Mouse (Mus musculus): Measurements from ENCODE around the gene Olfr1110. TPM values are rescaled to one million over a fixed set of nuclear protein-coding genes. Genes with fewer than 3 reads are reported as not detected.
"Not testable (repeated sequence)": the region's sequence is repeated elsewhere in the genome, so short reads cannot be mapped to it uniquely, and the experiment has no call there.

Gene Olfr1110
- not detected in 2 replicates for polyA plus RNA-seq (2011; ENCODE audit: insufficient read depth, insufficient read length, low read depth, missing spikeins)

DNA sequence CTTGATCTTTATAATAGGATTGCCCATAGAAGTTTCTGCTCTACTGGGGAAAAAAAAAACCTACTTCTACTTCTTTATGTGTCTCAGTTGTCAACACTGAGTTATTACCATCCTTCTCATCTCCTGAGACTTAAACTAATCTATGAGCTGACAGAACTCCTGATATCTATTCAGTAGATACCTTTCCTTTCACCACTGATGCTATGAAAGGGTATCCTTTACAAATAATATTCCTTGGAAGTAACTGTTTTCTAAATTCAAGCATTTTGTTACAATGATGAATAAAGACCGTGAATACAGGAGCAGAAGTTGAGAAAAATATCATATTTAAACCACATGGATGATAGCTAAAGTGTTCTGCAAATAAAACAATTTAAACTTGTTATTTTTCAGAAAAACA, at the start of gene Olfr1110:
TSS of gene Olfr1110 (minus strand) at position 101 of the 400 bp plus-strand sequence.
- Histone ChIP-seq H3K9ac (ENCODE audit: low read depth, poor library complexity, severe bottlenecking) (no peak within 1 kb of the TSS), H3K36me3 (ENCODE audit: control insufficient read depth, insufficient read depth, low read length, poor library complexity, severe bottlenecking) (no peaks in the 10 kb centered on the region), H3K4me3 (ENCODE audit: low read depth, low read length) (no peak within 1 kb of the TSS), H3K27ac (ENCODE audit: insufficient read depth, low read length) (no peak within 1 kb of the TSS), H3K9me3 (replicated peaks; ENCODE audit: control insufficient read depth, insufficient read depth, low read length, poor library complexity, severe bottlenecking) (no peaks in the 10 kb centered on the region), H3K27me3 (ENCODE audit: control insufficient read depth, insufficient read depth, low read length, poor library complexity, severe bottlenecking) (no peaks in the 10 kb centered on the region), H3K4me1 (ENCODE audit: control insufficient read depth, insufficient read depth, low read length) (no peaks in the 10 kb centered on the region)
- TF ChIP-seq POLR2A (IDR thresholded peaks at IDR 0.05; ENCODE audit: insufficient read depth, low read length): no peak
- TF ChIP-seq EP300 (IDR thresholded peaks at IDR 0.05; ENCODE audit: insufficient read depth, low read depth, low read length): no peak
- no peak for TF ChIP-seq CTCF (IDR thresholded peaks at IDR 0.05; ENCODE audit: low read depth, low read length)

DNA sequence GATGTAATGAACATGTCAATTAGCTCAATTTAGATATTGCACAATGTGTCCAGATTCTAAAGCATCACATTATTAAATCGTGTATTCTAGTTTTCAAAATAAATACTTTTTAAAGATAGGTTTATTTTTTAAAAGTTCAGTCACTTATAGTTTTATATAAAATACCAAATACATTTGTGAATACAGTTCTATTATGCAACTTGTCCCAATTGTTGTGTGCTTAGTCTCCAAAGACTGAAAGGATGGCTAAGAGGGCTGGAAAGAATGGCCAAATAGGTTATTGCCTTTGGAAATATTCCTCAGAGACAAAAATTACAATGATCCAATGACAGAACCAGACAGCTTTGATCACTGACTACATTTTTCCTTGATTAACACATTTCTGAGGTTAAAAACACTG, 47.4 kb upstream of the Olfr1110 start, which contains the start of gene Olfr1112:
TSS of gene Olfr1112 (plus strand) at position 301 of the 400 bp plus-strand sequence.
- H3K9ac ChIP-seq (ENCODE audit: low read depth, poor library complexity, severe bottlenecking): no peak within 1 kb of the TSS
- H3K27me3 ChIP-seq (ENCODE audit: control insufficient read depth, insufficient read depth, low read length, poor library complexity, severe bottlenecking): no peaks in the 10 kb centered on the region
- no peaks in the 10 kb centered on the region for H3K36me3 ChIP-seq (ENCODE audit: control insufficient read depth, insufficient read depth, low read length, poor library complexity, severe bottlenecking)
- H3K9me3 ChIP-seq (replicated peaks; ENCODE audit: control insufficient read depth, insufficient read depth, low read length, poor library complexity, severe bottlenecking): no peaks in the 10 kb centered on the region
- H3K4me1 ChIP-seq (ENCODE audit: control insufficient read depth, insufficient read depth, low read length): no peaks in the 10 kb centered on the region
- H3K4me3 ChIP-seq (ENCODE audit: low read depth, low read length): no peak within 1 kb of the TSS
- TF ChIP-seq POLR2A (IDR thresholded peaks at IDR 0.05; ENCODE audit: insufficient read depth, low read length) (no peak), EP300 (IDR thresholded peaks at IDR 0.05; ENCODE audit: insufficient read depth, low read depth, low read length) (no peak), CTCF (IDR thresholded peaks at IDR 0.05; ENCODE audit: low read depth, low read length) (no peak)
- H3K27ac ChIP-seq (ENCODE audit: insufficient read depth, low read length): no peak within 1 kb of the TSS

DNA sequence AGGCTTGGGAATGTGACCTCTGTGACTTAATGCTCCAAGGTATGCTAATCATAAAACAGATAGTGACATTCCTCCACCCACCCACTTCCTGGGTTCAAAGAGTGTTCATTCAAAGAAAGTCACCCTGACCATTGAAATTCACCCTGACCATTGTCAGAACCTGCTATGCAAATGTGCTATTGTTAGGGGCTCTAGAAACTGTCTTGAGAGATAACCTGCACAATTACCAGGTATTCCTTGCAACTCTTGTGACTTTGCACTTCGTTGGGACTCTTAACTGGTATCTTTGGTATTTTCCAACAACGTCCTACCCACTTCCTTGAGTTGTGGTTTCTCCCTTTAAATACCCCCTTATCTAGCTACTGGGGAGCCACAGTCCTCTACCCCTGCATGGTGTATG, 27.6 kb upstream of the Olfr1110 start:
- H3K9ac ChIP-seq (ENCODE audit: low read depth, poor library complexity, severe bottlenecking); H3K27me3 ChIP-seq (ENCODE audit: control insufficient read depth, insufficient read depth, low read length, poor library complexity, severe bottlenecking); H3K4me1 ChIP-seq (ENCODE audit: control insufficient read depth, insufficient read depth, low read length); H3K27ac ChIP-seq (ENCODE audit: insufficient read depth, low read length); H3K4me3 ChIP-seq (ENCODE audit: low read depth, low read length); H3K9me3 ChIP-seq (replicated peaks; ENCODE audit: control insufficient read depth, insufficient read depth, low read length, poor library complexity, severe bottlenecking); H3K36me3 ChIP-seq (ENCODE audit: control insufficient read depth, insufficient read depth, low read length, poor library complexity, severe bottlenecking): not testable (repeated sequence)

DNA sequence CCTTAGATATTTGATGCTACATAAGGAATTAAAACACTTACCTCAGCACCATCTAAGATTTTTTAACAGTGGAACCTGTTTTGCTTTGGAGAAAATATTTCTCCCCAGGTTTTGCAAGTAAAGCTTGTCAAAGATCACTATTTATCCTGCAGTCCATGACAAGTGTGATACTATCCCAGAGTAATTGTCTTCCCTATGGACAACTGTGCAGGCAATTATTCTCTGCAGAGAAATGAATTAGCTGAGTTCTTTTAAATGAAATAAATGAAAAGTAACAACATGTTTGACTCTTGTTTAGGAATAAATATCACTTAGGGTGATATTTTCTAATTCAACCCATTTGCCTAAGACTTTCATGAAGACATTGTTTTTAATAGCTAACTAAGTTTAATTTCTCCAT, 12.4 kb upstream of the Olfr1110 start, which contains the start of gene Olfr1111:
TSS of gene Olfr1111 (minus strand) at position 101 of the 400 bp plus-strand sequence.
- H3K4me3 ChIP-seq (ENCODE audit: low read depth, low read length): no peak within 1 kb of the TSS

DNA sequence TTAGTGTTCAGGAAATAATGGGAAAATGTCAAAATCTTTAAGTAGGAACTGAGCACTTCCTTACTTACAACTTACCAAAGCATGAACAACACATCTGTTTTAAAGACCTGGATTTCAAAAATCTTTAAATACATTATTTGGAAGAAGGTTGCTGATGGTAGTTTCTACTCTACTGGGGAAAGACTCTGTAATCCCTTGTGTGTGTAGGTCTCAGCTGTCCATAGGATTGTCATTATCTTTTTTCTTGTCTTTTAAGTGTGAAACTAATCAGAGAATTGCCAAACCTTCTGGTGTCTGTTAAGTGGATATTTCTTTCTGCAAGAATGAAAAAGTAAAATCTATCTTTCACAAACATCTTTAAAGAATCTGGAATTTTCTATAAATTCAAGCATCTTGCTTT, 25.6 kb downstream of the Olfr1110 start, which contains the start of gene Olfr259:
TSS of gene Olfr259 (minus strand) at position 101 of the 400 bp plus-strand sequence.
- no peaks in the 10 kb centered on the region for H3K27me3 ChIP-seq (ENCODE audit: control insufficient read depth, insufficient read depth, low read length, poor library complexity, severe bottlenecking)
- no peaks in the 10 kb centered on the region for H3K36me3 ChIP-seq (ENCODE audit: control insufficient read depth, insufficient read depth, low read length, poor library complexity, severe bottlenecking)
- no peak within 1 kb of the TSS for H3K27ac ChIP-seq (ENCODE audit: insufficient read depth, low read length)
- no peaks in the 10 kb centered on the region; the same call in 1 of the 2 replicates for H3K9me3 ChIP-seq (replicated peaks; ENCODE audit: control insufficient read depth, insufficient read depth, low read length, poor library complexity, severe bottlenecking)
- H3K4me1 ChIP-seq (ENCODE audit: control insufficient read depth, insufficient read depth, low read length): no peaks in the 10 kb centered on the region
- H3K9ac ChIP-seq (ENCODE audit: low read depth, poor library complexity, severe bottlenecking): no peak within 1 kb of the TSS
- no peak within 1 kb of the TSS for H3K4me3 ChIP-seq (ENCODE audit: low read depth, low read length)
- TF ChIP-seq EP300 (IDR thresholded peaks at IDR 0.05; ENCODE audit: insufficient read depth, low read depth, low read length) (no peak), CTCF (IDR thresholded peaks at IDR 0.05; ENCODE audit: low read depth, low read length) (no peak), POLR2A (IDR thresholded peaks at IDR 0.05; ENCODE audit: insufficient read depth, low read length) (no peak)

More for the DNA sequence above, 12.4 kb upstream of the Olfr1110 start, which contains the start of gene Olfr1111:
- TF ChIP-seq POLR2A (IDR thresholded peaks at IDR 0.05; ENCODE audit: insufficient read depth, low read length): no peak
- TF ChIP-seq EP300 (IDR thresholded peaks at IDR 0.05; ENCODE audit: insufficient read depth, low read depth, low read length): no peak
- TF ChIP-seq CTCF (IDR thresholded peaks at IDR 0.05; ENCODE audit: low read depth, low read length): no peak
- Histone ChIP-seq H3K27ac (ENCODE audit: insufficient read depth, low read length) (no peak within 1 kb of the TSS), H3K9ac (ENCODE audit: low read depth, poor library complexity, severe bottlenecking) (no peak within 1 kb of the TSS), H3K27me3 (ENCODE audit: control insufficient read depth, insufficient read depth, low read length, poor library complexity, severe bottlenecking) (no peaks in the 10 kb centered on the region), H3K9me3 (replicated peaks; ENCODE audit: control insufficient read depth, insufficient read depth, low read length, poor library complexity, severe bottlenecking) (no peaks in the 10 kb centered on the region), H3K4me1 (ENCODE audit: control insufficient read depth, insufficient read depth, low read length) (no peaks in the 10 kb centered on the region), H3K36me3 (ENCODE audit: control insufficient read depth, insufficient read depth, low read length, poor library complexity, severe bottlenecking) (no peaks in the 10 kb centered on the region)

DNA sequence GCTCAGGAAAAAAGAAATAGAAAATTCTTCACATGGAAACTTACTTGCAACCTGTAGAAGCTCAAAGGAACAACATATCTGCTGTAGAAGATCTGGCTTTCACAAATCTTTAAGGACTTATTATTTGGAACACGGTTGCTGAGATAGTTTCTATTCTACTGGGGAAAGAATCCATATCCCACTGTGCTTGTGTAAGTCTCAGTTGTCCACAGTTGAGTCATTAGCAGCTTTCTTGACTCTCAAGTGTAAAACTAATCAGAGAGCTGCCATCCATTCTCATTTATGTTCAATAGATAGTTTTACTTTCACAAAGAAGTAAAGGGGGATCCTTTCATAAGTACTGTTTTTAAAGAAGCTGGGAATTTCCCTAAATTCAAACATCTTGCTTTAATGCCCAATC, 44.2 kb downstream of the Olfr1110 start, which contains the start of gene Olfr1109:
TSS of gene Olfr1109 (minus strand) at position 101 of the 400 bp plus-strand sequence.
- Histone ChIP-seq H3K27me3 (ENCODE audit: control insufficient read depth, insufficient read depth, low read length, poor library complexity, severe bottlenecking) (no peaks in the 10 kb centered on the region), H3K4me3 (ENCODE audit: low read depth, low read length) (no peak within 1 kb of the TSS), H3K4me1 (ENCODE audit: control insufficient read depth, insufficient read depth, low read length) (no peaks in the 10 kb centered on the region), H3K9ac (ENCODE audit: low read depth, poor library complexity, severe bottlenecking) (no peak within 1 kb of the TSS), H3K27ac (ENCODE audit: insufficient read depth, low read length) (no peak within 1 kb of the TSS), H3K9me3 (replicated peaks; ENCODE audit: control insufficient read depth, insufficient read depth, low read length, poor library complexity, severe bottlenecking) (no peaks in the 10 kb centered on the region), H3K36me3 (ENCODE audit: control insufficient read depth, insufficient read depth, low read length, poor library complexity, severe bottlenecking) (no peaks in the 10 kb centered on the region)
- no peak for TF ChIP-seq CTCF (IDR thresholded peaks at IDR 0.05; ENCODE audit: low read depth, low read length)
- TF ChIP-seq EP300 (IDR thresholded peaks at IDR 0.05; ENCODE audit: insufficient read depth, low read depth, low read length): no peak
- TF ChIP-seq POLR2A (IDR thresholded peaks at IDR 0.05; ENCODE audit: insufficient read depth, low read length): no peak

Other genes starting within 250 kb of the Olfr1110 start
- not detected in 2 replicates for gene Olfr1097, start 248.1 kb downstream of the Olfr1110 start, polyA plus RNA-seq (2011; ENCODE audit: insufficient read depth, insufficient read length, low read depth, missing spikeins)
- gene Olfr1098, start 215.8 kb downstream of the Olfr1110 start, polyA plus RNA-seq (2011; ENCODE audit: insufficient read depth, insufficient read length, low read depth, missing spikeins): not detected in 2 replicates
- gene Olfr1099, start 179.6 kb downstream of the Olfr1110 start, polyA plus RNA-seq (2011; ENCODE audit: insufficient read depth, insufficient read length, low read depth, missing spikeins): not detected in 2 replicates
- not detected in 2 replicates for gene Olfr1100, start 160.3 kb downstream of the Olfr1110 start, polyA plus RNA-seq (2011; ENCODE audit: insufficient read depth, insufficient read length, low read depth, missing spikeins)
- not detected in 2 replicates for gene Olfr1101, start 149.1 kb downstream of the Olfr1110 start, polyA plus RNA-seq (2011; ENCODE audit: insufficient read depth, insufficient read length, low read depth, missing spikeins)
- gene Olfr1102, start 141.9 kb downstream of the Olfr1110 start, polyA plus RNA-seq (2011; ENCODE audit: insufficient read depth, insufficient read length, low read depth, missing spikeins): not detected in 2 replicates
- gene Olfr1104, start 113.2 kb downstream of the Olfr1110 start, polyA plus RNA-seq (2011; ENCODE audit: insufficient read depth, insufficient read length, low read depth, missing spikeins): not detected in 2 replicates
- not detected in 2 replicates for gene Olfr1105, start 103.8 kb downstream of the Olfr1110 start, polyA plus RNA-seq (2011; ENCODE audit: insufficient read depth, insufficient read length, low read depth, missing spikeins)
- gene Olfr1106, start 88.0 kb downstream of the Olfr1110 start, polyA plus RNA-seq (2011; ENCODE audit: insufficient read depth, insufficient read length, low read depth, missing spikeins): not detected in 2 replicates
- gene Olfr1107, start 64.5 kb downstream of the Olfr1110 start, polyA plus RNA-seq (2011; ENCODE audit: insufficient read depth, insufficient read length, low read depth, missing spikeins): not detected in 2 replicates
- not detected in 2 replicates for gene Olfr1109, start 44.3 kb downstream of the Olfr1110 start, polyA plus RNA-seq (2011; ENCODE audit: insufficient read depth, insufficient read length, low read depth, missing spikeins)
- not detected in 2 replicates for gene Olfr259, start 25.7 kb downstream of the Olfr1110 start, polyA plus RNA-seq (2011; ENCODE audit: insufficient read depth, insufficient read length, low read depth, missing spikeins)
- gene Olfr1111, start 12.3 kb upstream of the Olfr1110 start, polyA plus RNA-seq (2011; ENCODE audit: insufficient read depth, insufficient read length, low read depth, missing spikeins): not detected in 2 replicates
- not detected in 2 replicates for gene Olfr1112, start 47.5 kb upstream of the Olfr1110 start, polyA plus RNA-seq (2011; ENCODE audit: insufficient read depth, insufficient read length, low read depth, missing spikeins)
- not detected in 2 replicates for gene Olfr1113, start 68.7 kb upstream of the Olfr1110 start, polyA plus RNA-seq (2011; ENCODE audit: insufficient read depth, insufficient read length, low read depth, missing spikeins)
- gene Olfr1115, start 107.7 kb upstream of the Olfr1110 start, polyA plus RNA-seq (2011; ENCODE audit: insufficient read depth, insufficient read length, low read depth, missing spikeins): not detected in 2 replicates
- gene Olfr1116, start 127.2 kb upstream of the Olfr1110 start, polyA plus RNA-seq (2011; ENCODE audit: insufficient read depth, insufficient read length, low read depth, missing spikeins): 0.10 TPM in 1 of 2 replicates, not detected in the other
- gene Olfr1118, start 167.3 kb upstream of the Olfr1110 start, polyA plus RNA-seq (2011; ENCODE audit: insufficient read depth, insufficient read length, low read depth, missing spikeins): not detected in 2 replicates
- gene Olfr1120, start 214.5 kb upstream of the Olfr1110 start, polyA plus RNA-seq (2011; ENCODE audit: insufficient read depth, insufficient read length, low read depth, missing spikeins): not detected in 2 replicates
- gene Olfr1121, start 229.6 kb upstream of the Olfr1110 start, polyA plus RNA-seq (2011; ENCODE audit: insufficient read depth, insufficient read length, low read depth, missing spikeins): not detected in 2 replicates
- gene Olfr1122, start 245.5 kb upstream of the Olfr1110 start, polyA plus RNA-seq (2011; ENCODE audit: insufficient read depth, insufficient read length, low read depth, missing spikeins): not detected in 2 replicates